Mouse (Mus musculus): ENCODE data around the gene Tmem63b. TPM values are rescaled to one million over a fixed set of nuclear protein-coding genes. Genes with fewer than 3 reads are reported as not detected.

Gene Tmem63b
- total RNA-seq, 1 experiment: 89.1 TPM

GRCm38 (mm10) chr17:45618941-45619385 lies 67.7 kb downstream of the Tmem63b start:
- in situ Hi-C loops (cut with MboI; ENCODE audit: low sequenced_read_pairs in 2 of 2, unreplicated experiment in 2 of 2): no loop called here
- Histone ChIP-seq H3K4me3 (ENCODE audit: insufficient read depth in 1 of 2, low read depth in 1 of 2, low read length in 2 of 2, poor library complexity in 1 of 2, severe bottlenecking in 1 of 2) (peak overlapping the region; percentile 51 to 58), H3K9me3 (ENCODE audit: control insufficient read depth, insufficient read depth, low read depth, low read length) (no peaks in the 10 kb centered on the region), H3K4me1 (ENCODE audit: control insufficient read depth in 2 of 2, insufficient read depth in 2 of 2, low read length in 2 of 2, poor library complexity in 1 of 2) (peaks cover 15 to 24% of the 10 kb centered on the region in 2 experiments), H3K27ac (ENCODE audit: insufficient read depth, low read depth, low read length, poor library complexity, severe bottlenecking) (peak overlapping the region; percentile 87), H3K36me3 (ENCODE audit: control insufficient read depth, insufficient read depth, low read length, poor library complexity, severe bottlenecking) (no peaks in the 10 kb centered on the region), H3K9ac (ENCODE audit: insufficient read depth, low read depth, low read length, poor library complexity, severe bottlenecking) (peak overlapping the region; percentile 62; the same call in 1 of the 2 replicates)
- no peak for DNase-seq (ENCODE audit: low read depth, low spot score)
- TF ChIP-seq MAFK (IDR thresholded peaks at IDR 0.05; ENCODE audit: insufficient read depth, low read depth, low read length): no peak
- TF ChIP-seq HCFC1 (IDR thresholded peaks at IDR 0.05; ENCODE audit: borderline replicate concordance, insufficient read depth, low read length): no peak
- no peak for TF ChIP-seq ZC3H11A (IDR thresholded peaks at IDR 0.05; ENCODE audit: borderline replicate concordance, low read depth, low read length)
- TF ChIP-seq ZNF384 (IDR thresholded peaks at IDR 0.05; ENCODE audit: low read depth, low read length): no peak

GRCm38 (mm10) chr17:45617655-45618054 lies 69.0 kb downstream of the Tmem63b start:
- Histone ChIP-seq H3K9me3 (ENCODE audit: control insufficient read depth, insufficient read depth, low read depth, low read length) (no peaks in the 10 kb centered on the region), H3K4me3 (ENCODE audit: insufficient read depth in 1 of 2, low read depth in 1 of 2, low read length in 2 of 2, poor library complexity in 1 of 2, severe bottlenecking in 1 of 2) (no peak overlapping the region), H3K27ac (ENCODE audit: insufficient read depth, low read depth, low read length, poor library complexity, severe bottlenecking) (peak overlapping the region; percentile 87; the same call in 1 of the 2 replicates), H3K4me1 (ENCODE audit: control insufficient read depth in 2 of 2, insufficient read depth in 2 of 2, low read length in 2 of 2, poor library complexity in 1 of 2) (peaks cover 17 to 24% of the 10 kb centered on the region in 2 experiments), H3K36me3 (ENCODE audit: control insufficient read depth, insufficient read depth, low read length, poor library complexity, severe bottlenecking) (no peaks in the 10 kb centered on the region), H3K9ac (ENCODE audit: insufficient read depth, low read depth, low read length, poor library complexity, severe bottlenecking) (peak overlapping the region; percentile 53; the same call in 1 of the 2 replicates)
- no peak for DNase-seq (ENCODE audit: low read depth, low spot score)
- in situ Hi-C loops (cut with MboI; ENCODE audit: low sequenced_read_pairs in 2 of 2, unreplicated experiment in 2 of 2): no loop called here
- TF ChIP-seq HCFC1 (IDR thresholded peaks at IDR 0.05; ENCODE audit: borderline replicate concordance, insufficient read depth, low read length): no peak
- no peak for TF ChIP-seq ZNF384 (IDR thresholded peaks at IDR 0.05; ENCODE audit: low read depth, low read length)
- TF ChIP-seq MAFK (IDR thresholded peaks at IDR 0.05; ENCODE audit: insufficient read depth, low read depth, low read length): no peak
- no peak for TF ChIP-seq ZC3H11A (IDR thresholded peaks at IDR 0.05; ENCODE audit: borderline replicate concordance, low read depth, low read length)
- TF ChIP-seq CHD2 (IDR thresholded peaks at IDR 0.05; ENCODE audit: low read depth, low read length): no peak

GRCm38 (mm10) chr17:45616679-45617078 lies 70.0 kb downstream of the Tmem63b start:
- in situ Hi-C loops (cut with MboI; ENCODE audit: low sequenced_read_pairs in 2 of 2, unreplicated experiment in 2 of 2): no loop called here
- Histone ChIP-seq H3K4me3 (ENCODE audit: insufficient read depth in 1 of 2, low read depth in 1 of 2, low read length in 2 of 2, poor library complexity in 1 of 2, severe bottlenecking in 1 of 2) (no peak overlapping the region), H3K27ac (ENCODE audit: insufficient read depth, low read depth, low read length, poor library complexity, severe bottlenecking) (peak overlapping the region; percentile 57; the same call in 1 of the 2 replicates), H3K9ac (ENCODE audit: insufficient read depth, low read depth, low read length, poor library complexity, severe bottlenecking) (no peak overlapping the region), H3K36me3 (ENCODE audit: control insufficient read depth, insufficient read depth, low read length, poor library complexity, severe bottlenecking) (no peaks in the 10 kb centered on the region), H3K4me1 (ENCODE audit: control insufficient read depth in 2 of 2, insufficient read depth in 2 of 2, low read length in 2 of 2, poor library complexity in 1 of 2) (peaks cover 24 to 28% of the 10 kb centered on the region in 2 experiments), H3K9me3 (ENCODE audit: control insufficient read depth, insufficient read depth, low read depth, low read length) (no peaks in the 10 kb centered on the region)
- no peak for TF ChIP-seq CHD2 (IDR thresholded peaks at IDR 0.05; ENCODE audit: low read depth, low read length)
- TF ChIP-seq MAFK (IDR thresholded peaks at IDR 0.05; ENCODE audit: insufficient read depth, low read depth, low read length): no peak
- TF ChIP-seq HCFC1 (IDR thresholded peaks at IDR 0.05; ENCODE audit: borderline replicate concordance, insufficient read depth, low read length): no peak
- no peak for TF ChIP-seq ZNF384 (IDR thresholded peaks at IDR 0.05; ENCODE audit: low read depth, low read length)
- TF ChIP-seq ZC3H11A (IDR thresholded peaks at IDR 0.05; ENCODE audit: borderline replicate concordance, low read depth, low read length): no peak
- DNase-seq (ENCODE audit: low read depth, low spot score): no peak

GRCm38 (mm10) chr17:45616046-45616650 lies 70.6 kb downstream of the Tmem63b start:
- no peak overlapping the region; the same call in 1 of the 2 replicates for H3K27ac ChIP-seq (ENCODE audit: insufficient read depth, low read depth, low read length, poor library complexity, severe bottlenecking)
- in situ Hi-C loops (cut with MboI; ENCODE audit: low sequenced_read_pairs in 2 of 2, unreplicated experiment in 2 of 2): no loop called here
- H3K4me3 ChIP-seq (ENCODE audit: insufficient read depth in 1 of 2, low read depth in 1 of 2, low read length in 2 of 2, poor library complexity in 1 of 2, severe bottlenecking in 1 of 2): no peak overlapping the region
- H3K9ac ChIP-seq (ENCODE audit: insufficient read depth, low read depth, low read length, poor library complexity, severe bottlenecking): no peak overlapping the region
- DNase-seq (ENCODE audit: low read depth, low spot score): no peak
- H3K4me1 ChIP-seq (ENCODE audit: control insufficient read depth in 2 of 2, insufficient read depth in 2 of 2, low read length in 2 of 2, poor library complexity in 1 of 2): peaks cover 24 to 31% of the 10 kb centered on the region in 2 experiments
- H3K9me3 ChIP-seq (ENCODE audit: control insufficient read depth, insufficient read depth, low read depth, low read length): no peaks in the 10 kb centered on the region
- no peaks in the 10 kb centered on the region for H3K36me3 ChIP-seq (ENCODE audit: control insufficient read depth, insufficient read depth, low read length, poor library complexity, severe bottlenecking)
- TF ChIP-seq ZNF384 (IDR thresholded peaks at IDR 0.05; ENCODE audit: low read depth, low read length): no peak
- no peak for TF ChIP-seq HCFC1 (IDR thresholded peaks at IDR 0.05; ENCODE audit: borderline replicate concordance, insufficient read depth, low read length)
- no peak for TF ChIP-seq MAFK (IDR thresholded peaks at IDR 0.05; ENCODE audit: insufficient read depth, low read depth, low read length)
- TF ChIP-seq CHD2 (IDR thresholded peaks at IDR 0.05; ENCODE audit: low read depth, low read length): no peak
- TF ChIP-seq ZC3H11A (IDR thresholded peaks at IDR 0.05; ENCODE audit: borderline replicate concordance, low read depth, low read length): no peak

Measured in ES-E14 (cell line).